Mouse (Mus musculus): ENCODE measurements around the gene Erh.

Erh gene

GRCm38 (mm10) chr12:80643693-80644505 lies at the start of gene Erh, which contains the start of gene Slc39a9:
Gene Erh, minus strand, starts transcription at chr12:80644341.
Gene Slc39a9, plus strand, starts transcription at chr12:80643883.
- peak; percentile 95 for DNase-seq

GRCm38 (mm10) chr12:80693700-80694099 lies 49.6 kb upstream of the Erh start:
- no peak for DNase-seq

GRCm38 (mm10) chr12:80692269-80692972 lies 48.3 kb upstream of the Erh start, which contains the start of gene Plekhd1:
Gene Plekhd1, plus strand, starts transcription at chr12:80692591.
- DNase-seq: peak; percentile 78

- peak; percentile 78 for DNase-seq
Observed at GRCm38 (mm10) chr12:80691671-80692091, 47.5 kb upstream of the Erh start.

- no peak for DNase-seq
Observed at GRCm38 (mm10) chr12:80689696-80690095, 45.6 kb upstream of the Erh start.

GRCm38 (mm10) chr12:80687788-80688211 lies 43.7 kb upstream of the Erh start:
- peak; percentile 59 for DNase-seq

GRCm38 (mm10) chr12:80684316-80684715 lies 40.2 kb upstream of the Erh start:
- no peak for DNase-seq

- DNase-seq: no peak
Observed at GRCm38 (mm10) chr12:80683554-80683953, 39.4 kb upstream of the Erh start.

- peak; percentile 54 for DNase-seq
Observed at GRCm38 (mm10) chr12:80681340-80681739, 37.2 kb upstream of the Erh start.

GRCm38 (mm10) chr12:80673170-80673569 lies 29.0 kb upstream of the Erh start:
- peak; percentile 74 for DNase-seq

- DNase-seq: no peak
Observed at GRCm38 (mm10) chr12:80668391-80668790, 24.2 kb upstream of the Erh start.

- no peak for DNase-seq
Observed at GRCm38 (mm10) chr12:80663935-80664334, 19.8 kb upstream of the Erh start.

GRCm38 (mm10) chr12:80662322-80662721 lies 18.2 kb upstream of the Erh start:
- DNase-seq: no peak

GRCm38 (mm10) chr12:80658661-80659060 lies 14.5 kb upstream of the Erh start:
- DNase-seq: no peak

- no peak for DNase-seq
Observed at GRCm38 (mm10) chr12:80654659-80655025, 10.5 kb upstream of the Erh start.

- DNase-seq: peak; percentile 66
Observed at GRCm38 (mm10) chr12:80653951-80654658, 10.0 kb upstream of the Erh start.

- no peak for DNase-seq
Observed at GRCm38 (mm10) chr12:80646377-80646776, 2.2 kb upstream of the Erh start.

GRCm38 (mm10) chr12:80644506-80644868 lies 346 bp upstream of the Erh start:
- DNase-seq: no peak

GRCm38 (mm10) chr12:80642725-80643692 lies 1.1 kb downstream of the Erh start:
- DNase-seq: peak; percentile 66

- DNase-seq: no peak
Observed at GRCm38 (mm10) chr12:80631790-80632189, 12.4 kb downstream of the Erh start.

GRCm38 (mm10) chr12:80620501-80620900 lies 23.6 kb downstream of the Erh start:
- no peak for DNase-seq
